Mouse (Mus musculus): ENCODE data around the gene AC129217.1.

AC129217.1 gene

DNA sequence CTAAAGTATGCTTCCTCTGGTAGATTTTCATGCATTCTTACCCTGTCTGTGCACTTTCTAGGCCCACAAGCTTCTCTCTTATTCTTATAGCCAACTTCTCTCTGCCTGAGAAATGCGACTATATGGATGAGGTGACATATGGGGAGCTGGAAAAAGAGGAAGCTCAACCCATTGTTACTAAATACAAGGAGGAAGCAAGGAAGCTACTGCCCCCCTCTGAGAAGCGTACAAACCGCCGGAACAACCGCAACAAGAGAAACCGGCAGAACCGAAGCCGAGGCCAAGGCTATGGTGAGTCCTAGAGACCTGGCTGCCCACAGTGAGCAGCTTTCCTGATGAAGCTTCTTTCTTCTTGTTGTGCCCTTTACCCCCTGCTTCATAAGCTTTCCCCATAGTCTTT is at the start of gene AC129217.1:
AC129217.1 (plus strand) TSS at position 114 of the 400 bp plus-strand sequence.
- in situ Hi-C loops (cut with MboI; ENCODE audit: low pct_unique_long_range_greater_than_20kb in 1 of 2, low sequenced_read_pairs in 2 of 2, unreplicated experiment in 1 of 2) = no loop called here

DNA sequence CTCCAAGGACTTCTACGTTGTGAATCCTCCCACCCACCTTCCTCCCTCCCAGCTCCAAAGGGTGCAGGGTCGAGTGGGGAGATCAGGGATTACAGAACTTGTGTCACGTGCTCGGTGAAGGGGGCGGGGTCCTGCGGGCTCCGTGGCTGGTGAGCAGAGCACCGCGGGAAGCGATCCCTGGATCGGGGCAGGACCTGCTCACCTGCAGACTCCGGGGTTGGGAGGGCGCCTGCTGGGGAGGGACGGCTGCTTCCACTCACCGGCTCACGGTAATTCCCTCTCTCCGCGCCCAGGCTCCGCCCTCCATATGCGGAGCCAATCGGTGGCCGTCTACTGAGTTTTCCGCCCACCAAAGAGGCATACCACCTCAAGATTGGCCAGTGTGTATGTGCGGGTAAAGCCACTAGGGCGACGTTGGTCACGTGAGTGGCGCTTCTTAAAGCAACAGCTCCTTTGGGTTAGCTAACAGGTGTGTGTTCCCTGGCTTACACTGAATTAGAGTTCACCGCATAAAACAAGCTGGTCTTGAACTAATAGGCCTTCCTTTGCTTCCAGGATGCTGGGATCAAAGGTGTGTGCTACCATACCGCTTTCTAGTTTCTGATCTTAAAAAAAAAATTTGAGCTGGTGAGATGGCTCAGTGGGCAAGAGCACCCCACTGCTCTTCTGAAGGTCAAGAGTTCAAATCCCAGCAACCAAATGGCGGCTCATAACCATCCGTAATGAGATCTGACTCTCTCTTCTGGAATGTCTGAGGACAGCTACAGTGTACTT is 43.4 kb upstream of the AC129217.1 start, which contains the start of gene Taf6l:
Taf6l (minus strand) TSS at position 410 of the 774 bp plus-strand sequence.
- in situ Hi-C loops (cut with MboI; ENCODE audit: low pct_unique_long_range_greater_than_20kb in 1 of 2, low sequenced_read_pairs in 2 of 2, unreplicated experiment in 1 of 2) = no loop called here

- in situ Hi-C loops (cut with MboI; ENCODE audit: low pct_unique_long_range_greater_than_20kb in 1 of 2, low sequenced_read_pairs in 2 of 2, unreplicated experiment in 1 of 2) = no loop called here
Observed at GRCm38 (mm10) chr19:8788521-8788920, 41.1 kb upstream of the AC129217.1 start.

DNA sequence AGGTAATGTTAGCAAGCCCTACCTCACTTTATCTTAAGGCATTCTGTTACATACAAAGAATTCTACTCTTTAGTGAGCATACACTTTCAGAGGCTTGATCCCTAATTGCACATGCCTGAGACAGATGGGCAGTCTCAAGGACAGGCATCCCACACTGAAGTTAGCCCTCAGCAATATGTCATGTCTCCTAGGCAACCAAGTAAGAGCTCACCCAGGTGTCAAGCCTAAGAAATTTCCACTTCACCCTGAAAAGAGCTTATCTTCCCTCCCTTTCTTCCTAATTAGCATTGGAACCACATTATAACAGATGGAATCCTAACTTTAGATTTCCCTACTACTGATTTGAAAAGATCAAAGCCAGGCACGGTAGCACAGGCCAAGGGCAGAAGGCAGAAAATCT is 40.4 kb upstream of the AC129217.1 start:
- in situ Hi-C loops (cut with MboI; ENCODE audit: low pct_unique_long_range_greater_than_20kb in 1 of 2, low sequenced_read_pairs in 2 of 2, unreplicated experiment in 1 of 2) = no loop called here

DNA sequence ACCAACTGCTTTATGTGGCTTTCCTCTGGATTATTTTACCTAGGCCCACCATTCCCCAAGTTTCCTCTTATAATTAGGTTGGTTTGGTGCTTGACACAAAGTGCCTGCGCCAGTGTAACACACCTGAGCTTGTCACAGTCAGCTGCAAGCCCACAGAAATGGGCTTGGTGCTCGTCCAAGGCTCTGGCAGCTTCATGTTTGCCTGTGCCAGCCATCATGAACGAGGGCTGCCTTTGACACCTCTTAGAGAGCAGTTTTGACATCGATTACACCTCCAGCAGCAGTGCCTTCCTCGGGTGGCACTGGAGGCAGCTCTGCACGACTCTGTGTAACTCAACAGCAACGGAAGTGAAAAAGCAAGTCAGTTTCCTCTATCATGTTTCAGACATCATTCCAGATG is 39.4 kb upstream of the AC129217.1 start:
- in situ Hi-C loops (cut with MboI; ENCODE audit: low pct_unique_long_range_greater_than_20kb in 1 of 2, low sequenced_read_pairs in 2 of 2, unreplicated experiment in 1 of 2) = no loop called here

- in situ Hi-C loops (cut with MboI; ENCODE audit: low pct_unique_long_range_greater_than_20kb in 1 of 2, low sequenced_read_pairs in 2 of 2, unreplicated experiment in 1 of 2) = no loop called here
Observed at GRCm38 (mm10) chr19:8798264-8798946, 31.2 kb upstream of the AC129217.1 start, which contains the start of gene Polr2g. TSS of gene Polr2g (minus strand) at chr19:8798577.

DNA sequence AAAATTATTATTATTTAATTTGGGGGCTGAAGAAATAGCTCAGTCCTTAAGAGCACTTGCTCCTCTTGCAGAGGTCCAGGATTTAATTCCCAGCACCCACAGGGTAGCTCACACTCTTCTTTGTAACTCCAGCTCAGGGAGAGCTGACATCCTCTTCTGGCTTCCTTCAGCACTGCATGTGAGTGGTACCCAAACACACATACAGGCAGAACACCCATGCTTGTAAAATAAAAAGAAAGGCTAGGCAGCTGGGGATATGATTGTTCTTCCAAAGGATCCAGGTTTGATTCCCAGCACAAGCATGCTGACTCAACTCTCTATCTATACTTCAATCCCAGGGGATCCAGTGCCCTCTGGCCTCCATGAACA is 30.6 kb upstream of the AC129217.1 start:
- in situ Hi-C loops (cut with MboI; ENCODE audit: low pct_unique_long_range_greater_than_20kb in 1 of 2, low sequenced_read_pairs in 2 of 2, unreplicated experiment in 1 of 2) = no loop called here

- in situ Hi-C loops (cut with MboI; ENCODE audit: low pct_unique_long_range_greater_than_20kb in 1 of 2, low sequenced_read_pairs in 2 of 2, unreplicated experiment in 1 of 2) = no loop called here
Observed at GRCm38 (mm10) chr19:8802130-8802821, 27.3 kb upstream of the AC129217.1 start, which contains the start of gene Zbtb3. TSS of gene Zbtb3 (plus strand) at chr19:8802555.

DNA sequence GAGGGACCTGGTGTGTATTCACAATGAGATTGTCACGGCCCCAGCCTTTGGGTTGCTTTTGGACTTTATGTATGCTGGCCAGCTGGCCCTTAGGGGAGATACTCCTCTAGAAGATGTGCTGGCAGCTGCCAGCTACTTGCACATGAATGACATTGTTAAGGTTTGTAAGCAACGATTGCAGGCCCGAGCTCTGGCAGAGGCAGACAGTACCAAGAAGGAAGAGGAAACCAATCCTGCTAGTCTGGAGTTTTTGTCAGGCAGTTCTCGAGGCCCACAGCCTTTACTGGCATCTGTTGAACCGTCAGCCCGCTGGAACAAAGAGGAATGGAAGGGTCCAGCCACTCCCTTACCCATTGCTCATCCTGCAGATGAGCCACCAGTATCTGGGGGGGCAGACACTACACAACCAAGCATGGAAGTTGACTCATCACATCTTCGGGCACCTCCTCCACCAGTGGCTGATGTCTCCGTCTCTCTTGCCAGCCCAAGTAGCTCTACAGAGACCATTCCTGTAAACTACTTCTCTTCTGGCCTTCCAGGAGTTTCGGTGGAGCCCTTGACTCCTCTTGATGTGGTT is 26.3 kb upstream of the AC129217.1 start:
- in situ Hi-C loops (cut with MboI; ENCODE audit: low pct_unique_long_range_greater_than_20kb in 1 of 2, low sequenced_read_pairs in 2 of 2, unreplicated experiment in 1 of 2) = no loop called here

DNA sequence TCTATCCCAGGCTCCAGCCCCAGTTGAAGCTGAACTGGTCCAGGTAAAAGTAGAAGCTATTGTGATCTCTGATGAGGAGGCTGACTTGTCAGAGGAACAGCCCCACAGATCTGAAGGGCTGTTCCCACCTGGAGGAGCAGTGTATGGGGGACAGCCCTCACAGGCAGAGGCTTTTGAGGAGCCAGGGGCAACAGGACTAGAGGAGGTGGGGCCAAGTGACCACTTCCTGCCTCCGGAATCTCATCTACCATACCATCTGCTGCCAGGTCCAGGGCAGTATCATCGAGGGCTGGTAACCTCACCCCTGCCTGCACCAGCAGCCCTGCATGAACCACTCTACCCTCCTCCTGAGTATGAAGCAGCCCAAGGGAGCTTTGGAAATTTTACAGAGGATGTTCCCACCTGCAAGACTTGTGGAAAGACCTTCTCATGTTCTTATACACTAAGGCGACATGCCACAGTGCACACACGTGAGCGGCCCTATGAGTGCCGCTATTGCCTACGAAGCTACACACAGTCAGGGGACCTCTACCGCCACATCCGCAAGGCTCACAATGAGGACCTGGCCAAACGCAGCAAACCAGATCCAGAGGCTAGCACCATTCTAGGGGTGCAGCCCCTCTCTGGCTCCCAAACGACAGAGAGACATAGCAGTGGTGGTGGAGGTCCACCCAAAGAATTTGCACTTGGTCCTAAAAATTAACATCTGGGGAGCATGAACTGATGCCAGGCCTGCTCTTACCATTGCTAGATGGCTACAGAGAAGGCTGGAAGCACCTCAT is 25.5 kb upstream of the AC129217.1 start:
- in situ Hi-C loops (cut with MboI; ENCODE audit: low pct_unique_long_range_greater_than_20kb in 1 of 2, low sequenced_read_pairs in 2 of 2, unreplicated experiment in 1 of 2) = no loop called here

GRCm38 (mm10) chr19:8806810-8807209 is 22.8 kb upstream of the AC129217.1 start:
- in situ Hi-C loops (cut with MboI; ENCODE audit: low pct_unique_long_range_greater_than_20kb in 1 of 2, low sequenced_read_pairs in 2 of 2, unreplicated experiment in 1 of 2) = no loop called here

DNA sequence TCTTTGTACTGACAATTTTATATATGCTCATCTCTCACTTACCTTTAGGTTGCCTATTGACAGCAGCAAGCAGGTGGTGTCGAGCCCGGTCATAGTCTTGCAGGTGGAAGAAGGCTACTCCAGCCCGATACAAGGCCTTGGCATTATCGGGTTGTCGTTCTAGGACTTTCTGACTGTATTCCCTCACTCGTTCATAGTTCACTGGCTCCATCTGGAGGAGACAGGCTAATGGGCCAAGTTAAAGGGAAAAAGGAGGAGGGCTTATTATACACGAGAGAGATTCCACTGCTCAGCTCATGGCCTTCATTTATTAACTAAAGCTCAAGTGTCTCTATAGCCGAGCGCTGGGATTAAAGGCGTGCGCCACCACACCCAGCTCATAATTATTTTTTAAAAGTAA is 13.8 kb upstream of the AC129217.1 start:
- in situ Hi-C loops (cut with MboI; ENCODE audit: low pct_unique_long_range_greater_than_20kb in 1 of 2, low sequenced_read_pairs in 2 of 2, unreplicated experiment in 1 of 2) = no loop called here

DNA sequence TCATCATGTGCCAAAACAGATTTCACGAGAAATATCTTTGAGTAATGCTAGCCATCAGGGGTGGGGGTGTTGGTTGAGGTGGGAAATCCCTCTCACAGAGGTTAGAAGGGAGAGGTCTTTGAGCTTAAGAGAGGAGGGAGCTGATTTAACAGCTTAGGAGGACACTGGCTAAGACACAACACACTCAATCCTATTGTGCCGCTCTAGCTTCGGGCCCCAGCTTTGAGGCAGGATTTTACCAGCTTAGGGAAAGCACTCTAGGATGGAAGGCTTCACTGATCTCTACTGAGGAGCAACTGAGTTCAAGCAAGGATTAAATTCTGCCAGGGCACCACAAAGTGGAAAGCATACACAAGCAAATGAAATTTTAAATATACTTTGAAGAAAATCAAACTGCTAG is 12.6 kb upstream of the AC129217.1 start:
- in situ Hi-C loops (cut with MboI; ENCODE audit: low pct_unique_long_range_greater_than_20kb in 1 of 2, low sequenced_read_pairs in 2 of 2, unreplicated experiment in 1 of 2) = no loop called here

GRCm38 (mm10) chr19:8818301-8818798 is 11.2 kb upstream of the AC129217.1 start:
- in situ Hi-C loops (cut with MboI; ENCODE audit: low pct_unique_long_range_greater_than_20kb in 1 of 2, low sequenced_read_pairs in 2 of 2, unreplicated experiment in 1 of 2) = no loop called here

DNA sequence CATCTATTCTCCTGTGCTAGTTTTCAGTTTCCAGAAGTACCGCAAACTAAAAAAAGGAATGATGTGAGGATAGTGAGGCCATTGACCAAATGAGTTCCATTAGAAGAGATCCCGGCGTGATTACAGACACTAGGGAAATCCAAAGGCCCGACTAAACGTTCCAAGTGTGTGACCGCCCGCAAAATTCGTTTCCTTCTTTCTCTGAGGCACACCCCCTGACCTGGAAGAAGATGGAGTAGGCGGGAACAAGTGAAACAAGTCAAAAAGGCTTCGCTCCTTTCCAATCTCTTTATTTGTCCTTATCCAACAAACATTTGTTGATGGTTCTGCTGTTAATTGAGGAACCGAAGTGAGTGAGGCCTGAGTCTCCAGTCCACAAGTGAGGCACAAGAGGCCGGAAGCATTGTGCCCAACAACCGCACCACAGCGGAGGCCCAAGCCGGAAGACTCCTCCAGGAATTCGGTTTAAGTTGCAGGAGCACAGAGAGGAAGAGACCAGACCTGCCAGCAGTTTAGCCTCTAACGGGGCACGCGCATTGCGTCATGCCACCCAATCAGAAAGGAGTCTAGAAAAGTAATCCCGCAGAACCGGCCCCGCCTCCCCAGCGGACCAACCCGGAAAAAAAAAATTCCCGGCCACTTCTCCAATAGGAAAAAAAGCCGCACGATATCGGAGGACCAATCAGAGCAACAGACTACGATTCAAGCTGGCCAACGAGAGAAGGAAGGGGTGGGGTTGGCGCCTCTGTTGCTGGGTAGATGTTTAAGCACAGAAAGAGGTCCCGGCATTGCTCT is 10.6 kb upstream of the AC129217.1 start, which contains the start of gene Ttc9c:
Ttc9c (minus strand) TSS at position 533 of the 795 bp plus-strand sequence.
- in situ Hi-C loops (cut with MboI; ENCODE audit: low pct_unique_long_range_greater_than_20kb in 1 of 2, low sequenced_read_pairs in 2 of 2, unreplicated experiment in 1 of 2) = no loop called here

GRCm38 (mm10) chr19:8819596-8820423 is 9.8 kb upstream of the AC129217.1 start, which contains the start of gene Hnrnpul2:
TSS of gene Hnrnpul2 (plus strand) at chr19:8820010.
- in situ Hi-C loops (cut with MboI; ENCODE audit: low pct_unique_long_range_greater_than_20kb in 1 of 2, low sequenced_read_pairs in 2 of 2, unreplicated experiment in 1 of 2) = no loop called here

Data from mouse embryonic stem cell (cell line).